Mouse (Mus musculus): ENCODE measurements around the gene Fli1. TPM values are rescaled to one million over a fixed set of nuclear protein-coding genes. Genes with fewer than 3 reads are reported as not detected.

The Fli1 gene
- polyA plus RNA-seq, 1 experiment from 2014 or later: 6.2 TPM

GRCm38 (mm10) chr9:32535201-32535955 is 7.3 kb downstream of the Fli1 start:
- Histone ChIP-seq H3K4me3 (no peak overlapping the region), H3K27ac (replicated peaks) (no peak overlapping the region), H3K4me2 (replicated peaks) (no peak overlapping the region), H3K4me1 (peaks cover 5% of the 10 kb centered on the region), H3K9me3 (no peaks in the 10 kb centered on the region), H3K9ac (replicated peaks) (no peak overlapping the region), H3K36me3 (no peaks in the 10 kb centered on the region), H3K27me3 (peaks cover 25% of the 10 kb centered on the region)
- 69% methylated on average over 2 of the region's 2 CpGs for WGBS
- no peak for ATAC-seq (replicated peaks)

GRCm38 (mm10) chr9:32534025-32534615 is 8.5 kb downstream of the Fli1 start:
- Histone ChIP-seq H3K27me3 (peaks cover 15% of the 10 kb centered on the region), H3K27ac (replicated peaks) (no peak overlapping the region), H3K9me3 (no peaks in the 10 kb centered on the region), H3K4me2 (replicated peaks) (no peak overlapping the region), H3K9ac (replicated peaks) (no peak overlapping the region), H3K4me1 (no peaks in the 10 kb centered on the region), H3K36me3 (no peaks in the 10 kb centered on the region), H3K4me3 (no peak overlapping the region)
- ATAC-seq (replicated peaks): no peak
- 79% methylated on average over 11 of the region's 11 CpGs for WGBS

- Histone ChIP-seq H3K9me3 (no peaks in the 10 kb centered on the region), H3K36me3 (no peaks in the 10 kb centered on the region), H3K4me1 (no peaks in the 10 kb centered on the region), H3K4me3 (no peak overlapping the region), H3K4me2 (replicated peaks) (no peak overlapping the region), H3K27me3 (no peaks in the 10 kb centered on the region), H3K27ac (replicated peaks) (no peak overlapping the region), H3K9ac (replicated peaks) (no peak overlapping the region)
- WGBS: 88% methylated on average over 4 of the region's 4 CpGs
- no peak for ATAC-seq (replicated peaks)
Observed at GRCm38 (mm10) chr9:32531588-32531987, 11.1 kb downstream of the Fli1 start.

GRCm38 (mm10) chr9:32530975-32531374 is 11.7 kb downstream of the Fli1 start:
- no peaks in the 10 kb centered on the region for H3K27me3 ChIP-seq
- no peak overlapping the region for H3K4me2 ChIP-seq (replicated peaks)
- H3K9me3 ChIP-seq: no peaks in the 10 kb centered on the region
- H3K36me3 ChIP-seq: no peaks in the 10 kb centered on the region
- no peaks in the 10 kb centered on the region for H3K4me1 ChIP-seq
- ATAC-seq (replicated peaks): no peak
- no peak overlapping the region for H3K9ac ChIP-seq (replicated peaks)
- H3K27ac ChIP-seq (replicated peaks): no peak overlapping the region
- no peak overlapping the region for H3K4me3 ChIP-seq
- 80% methylated on average over 1 of the region's 1 CpGs for WGBS

- no peak for ATAC-seq (replicated peaks)
- H3K9me3 ChIP-seq: no peaks in the 10 kb centered on the region
- 27% methylated on average over 5 of the region's 5 CpGs for WGBS
- H3K27ac ChIP-seq (replicated peaks): no peak overlapping the region
- H3K27me3 ChIP-seq: no peaks in the 10 kb centered on the region
- no peaks in the 10 kb centered on the region for H3K36me3 ChIP-seq
- no peak overlapping the region for H3K4me3 ChIP-seq
- H3K4me2 ChIP-seq (replicated peaks): no peak overlapping the region
- no peaks in the 10 kb centered on the region for H3K4me1 ChIP-seq
- no peak overlapping the region for H3K9ac ChIP-seq (replicated peaks)
Observed at GRCm38 (mm10) chr9:32530188-32530587, 12.5 kb downstream of the Fli1 start.

- Histone ChIP-seq H3K4me2 (replicated peaks) (no peak overlapping the region), H3K4me3 (no peak overlapping the region), H3K4me1 (no peaks in the 10 kb centered on the region), H3K9ac (replicated peaks) (no peak overlapping the region), H3K27ac (replicated peaks) (no peak overlapping the region), H3K9me3 (no peaks in the 10 kb centered on the region), H3K27me3 (no peaks in the 10 kb centered on the region), H3K36me3 (no peaks in the 10 kb centered on the region)
- ATAC-seq (replicated peaks): no peak
- WGBS: 78% methylated on average over 5 of the region's 5 CpGs
Observed at GRCm38 (mm10) chr9:32529594-32529993, 13.1 kb downstream of the Fli1 start.

GRCm38 (mm10) chr9:32527329-32527728 is 15.3 kb downstream of the Fli1 start:
- H3K36me3 ChIP-seq: no peaks in the 10 kb centered on the region
- no peak overlapping the region for H3K27ac ChIP-seq (replicated peaks)
- WGBS: 90% methylated on average over 7 of the region's 7 CpGs
- no peaks in the 10 kb centered on the region for H3K9me3 ChIP-seq
- no peak for ATAC-seq (replicated peaks)
- H3K4me2 ChIP-seq (replicated peaks): no peak overlapping the region
- no peaks in the 10 kb centered on the region for H3K27me3 ChIP-seq
- H3K9ac ChIP-seq (replicated peaks): no peak overlapping the region
- no peaks in the 10 kb centered on the region for H3K4me1 ChIP-seq
- no peak overlapping the region for H3K4me3 ChIP-seq

GRCm38 (mm10) chr9:32525787-32526186 is 16.9 kb downstream of the Fli1 start:
- no peak overlapping the region for H3K27ac ChIP-seq (replicated peaks)
- H3K9ac ChIP-seq (replicated peaks): no peak overlapping the region
- no peaks in the 10 kb centered on the region for H3K9me3 ChIP-seq
- no peaks in the 10 kb centered on the region for H3K4me1 ChIP-seq
- no peaks in the 10 kb centered on the region for H3K36me3 ChIP-seq
- WGBS: 81% methylated on average over 5 of the region's 5 CpGs
- H3K4me2 ChIP-seq (replicated peaks): no peak overlapping the region
- no peak for ATAC-seq (replicated peaks)
- no peak overlapping the region for H3K4me3 ChIP-seq
- H3K27me3 ChIP-seq: no peaks in the 10 kb centered on the region

GRCm38 (mm10) chr9:32522536-32523245 is 20.0 kb downstream of the Fli1 start:
- Histone ChIP-seq H3K9me3 (no peaks in the 10 kb centered on the region), H3K27me3 (no peaks in the 10 kb centered on the region), H3K27ac (replicated peaks) (no peak overlapping the region), H3K36me3 (no peaks in the 10 kb centered on the region), H3K9ac (replicated peaks) (no peak overlapping the region), H3K4me2 (replicated peaks) (no peak overlapping the region), H3K4me1 (no peaks in the 10 kb centered on the region), H3K4me3 (no peak overlapping the region)
- 72% methylated on average over 2 of the region's 2 CpGs for WGBS
- ATAC-seq (replicated peaks): no peak

- Histone ChIP-seq H3K36me3 (no peaks in the 10 kb centered on the region), H3K4me3 (no peak overlapping the region), H3K4me2 (replicated peaks) (no peak overlapping the region), H3K9me3 (no peaks in the 10 kb centered on the region), H3K27ac (replicated peaks) (no peak overlapping the region), H3K4me1 (no peaks in the 10 kb centered on the region), H3K27me3 (no peaks in the 10 kb centered on the region), H3K9ac (replicated peaks) (no peak overlapping the region)
- WGBS: 80% methylated on average over 3 of the region's 3 CpGs
- no peak for ATAC-seq (replicated peaks)
Observed at GRCm38 (mm10) chr9:32521331-32521730, 21.3 kb downstream of the Fli1 start.

GRCm38 (mm10) chr9:32520821-32521220 is 21.8 kb downstream of the Fli1 start:
- Histone ChIP-seq H3K4me1 (no peaks in the 10 kb centered on the region), H3K9ac (replicated peaks) (no peak overlapping the region), H3K4me2 (replicated peaks) (no peak overlapping the region), H3K9me3 (no peaks in the 10 kb centered on the region), H3K4me3 (no peak overlapping the region), H3K27me3 (no peaks in the 10 kb centered on the region), H3K27ac (replicated peaks) (no peak overlapping the region), H3K36me3 (no peaks in the 10 kb centered on the region)
- 85% methylated on average over 6 of the region's 6 CpGs for WGBS
- ATAC-seq (replicated peaks): no peak
